9 mouse cellular contexts compared by ENCODE assay signal in genomic region chr9:91364971-91365501, GRCm38 (mm10). TPM values are rescaled to one million over a fixed set of nuclear protein-coding genes. Genes with fewer than 3 reads are reported as not detected.
DNase-seq lines count a peak whose midpoint lies in the region; ATAC-seq lines count a peak whose summit lies in the region.
"Had no signal": no experiment of that assay in that cellular context is flagged by ENCODE, and none has a peak within 500 bp of the region (broad histone marks: within the 10 kb centered on the region; RNA-seq: fewer than 3 reads in every experiment).

No protein-coding gene starts in this region.

- peaks cover 95% of the 10 kb centered on the region for H3K27me3 ChIP-seq in heart, embryonic 15.5 days
- peaks cover 100% of the 10 kb centered on the region for H3K27me3 ChIP-seq in hindbrain, embryonic 10.5 days (ENCODE audit: insufficient read depth, poor library complexity, severe bottlenecking)
- H3K27me3 ChIP-seq in midbrain, embryonic 12.5 days, result peaks cover 63% of the 10 kb centered on the region

- DNase-seq in heart, adult 18-20 months, result no peak
- peak; percentile 65 for DNase-seq in cerebellum, adult 8-10 months
- peak; percentile 80 for DNase-seq in hindbrain, embryonic 10.5 days (ENCODE audit: low spot score)
- no peak for DNase-seq in spleen, postnatal 10 days (ENCODE audit: low spot score in 2 of 2)
- DNase-seq in MN1 (ENCODE audit: low spot score), result no peak
- DNase-seq in spleen, adult 18-20 months, result no peak

- H3K36me3 ChIP-seq in heart, embryonic 15.5 days, result no peaks in the 10 kb centered on the region
- H3K36me3 ChIP-seq in hindbrain, embryonic 10.5 days, result peaks cover 31% of the 10 kb centered on the region
- no peaks in the 10 kb centered on the region for H3K36me3 ChIP-seq in midbrain, embryonic 12.5 days

- 1% methylated on average over 37 of the region's 42 CpGs for WGBS in heart, embryonic 15.5 days
- WGBS in hindbrain, embryonic 10.5 days, result under 1% methylated on average over 42 of the region's 42 CpGs
- under 1% methylated on average over 29 of the region's 42 CpGs for WGBS in midbrain, embryonic 12.5 days

- ATAC-seq in heart, embryonic 15.5 days (replicated peaks; ENCODE audit: insufficient number of reproducible peaks, insufficient read depth, low FRiP score, low read depth), result 0 out of 2 replicates have a peak, but pooled peaks have one; percentile 7
- ATAC-seq in midbrain, embryonic 12.5 days (ENCODE audit: low FRiP score, low read depth), result peak; percentile 32

- peaks cover 26% of the 10 kb centered on the region for H3K4me1 ChIP-seq in heart, embryonic 15.5 days (replicated peaks)
- peaks cover 36% of the 10 kb centered on the region for H3K4me1 ChIP-seq in hindbrain, embryonic 10.5 days (replicated peaks)
- H3K4me1 ChIP-seq in midbrain, embryonic 12.5 days, result peaks cover 9% of the 10 kb centered on the region; the same call in 1 of the 2 replicates

- no peaks in the 10 kb centered on the region for H3K9me3 ChIP-seq in heart, embryonic 15.5 days (replicated peaks)
- H3K9me3 ChIP-seq in hindbrain, embryonic 10.5 days, result no peaks in the 10 kb centered on the region
- no peaks in the 10 kb centered on the region for H3K9me3 ChIP-seq in midbrain, embryonic 12.5 days

- no peak overlapping the region for H3K9ac ChIP-seq in heart, embryonic 15.5 days
- H3K9ac ChIP-seq in midbrain, embryonic 12.5 days (replicated peaks), result peak overlapping the region; percentile 92

- H3K27ac ChIP-seq in heart, embryonic 15.5 days, result no peak overlapping the region
- peak overlapping the region; percentile 94 for H3K27ac ChIP-seq in hindbrain, embryonic 10.5 days
- H3K27ac ChIP-seq in midbrain, embryonic 12.5 days (replicated peaks), result peak overlapping the region; percentile 94

- peak overlapping the region; percentile 56 for H3K4me2 ChIP-seq in heart, embryonic 15.5 days
- peak overlapping the region; percentile 51 for H3K4me2 ChIP-seq in midbrain, embryonic 12.5 days (replicated peaks)

- peak overlapping the region; percentile 41 for H3K4me3 ChIP-seq in heart, embryonic 15.5 days
- peak overlapping the region; percentile 69 for H3K4me3 ChIP-seq in hindbrain, embryonic 10.5 days
- peak overlapping the region; percentile 79 for H3K4me3 ChIP-seq in midbrain, embryonic 12.5 days

RNA-seq across cellular contexts. Expression of gene Zic1, which starts 0.6 kb away (rescaled TPM):
- 0.11 and 0.13 TPM in 2 replicates for polyA plus RNA-seq in heart, embryonic 15.5 days (2015; fragmentation: Nextera tagmentation; extraction: Ambion mirVana)
- total RNA-seq in heart, adult 18-20 months (2021), result not detected
- 6.9 and 8.1 TPM in 2 replicates for polyA plus RNA-seq in hindbrain, embryonic 10.5 days (2016; fragmentation: Nextera tagmentation; extraction: Ambion mirVana)
- polyA plus RNA-seq in midbrain, embryonic 12.5 days (2016; fragmentation: Nextera tagmentation; extraction: Ambion mirVana), result 11.9 and 17.2 TPM in 2 replicates
- total RNA-seq: MEL had no signal

RNA-seq across cellular contexts. Expression of gene Zic4, which starts 2.8 kb away (rescaled TPM):
- 0.10 TPM in 1 of 2 replicates, not detected in the other for polyA plus RNA-seq in heart, embryonic 15.5 days (2015; fragmentation: Nextera tagmentation; extraction: Ambion mirVana)
- total RNA-seq in heart, adult 18-20 months (2021), result not detected
- polyA plus RNA-seq in hindbrain, embryonic 10.5 days (2016; fragmentation: Nextera tagmentation; extraction: Ambion mirVana), result 16.9 and 19.8 TPM in 2 replicates
- polyA plus RNA-seq in midbrain, embryonic 12.5 days (2016; fragmentation: Nextera tagmentation; extraction: Ambion mirVana), result 44.6 and 76.9 TPM in 2 replicates
- total RNA-seq: MEL had no signal

Comparison
In these comparisons a context has a peak if more than half of its experiments do, and no peak if none do; other contexts are left out.
1. DNase-seq: peak in cerebellum, adult 8-10 months (single experiment) and hindbrain, embryonic 10.5 days (single experiment); none in heart, adult 18-20 months (0 of 2), spleen, postnatal 10 days (0 of 2), MN1 (single experiment) and spleen, adult 18-20 months (0 of 2).
2. RNA of gene Zic4, which starts 2.8 kb away (polyA plus RNA-seq): 44.6 to 76.9 TPM in midbrain, embryonic 12.5 days and 16.9 to 19.8 TPM in hindbrain, embryonic 10.5 days; 0.10 TPM in heart, embryonic 15.5 days; every median in the first group is over 10 times any median in the second.
3. Peak in every context shown above with its lines, with median percentiles within 50 percentile points of each other: H3K4me3 ChIP-seq.